Mouse (Mus musculus) neutrophil, adult 5-6 weeks (primary cell): ENCODE results near the gene Ecsit. TPM values are rescaled to one million over a fixed set of nuclear protein-coding genes. Genes with fewer than 3 reads are reported as not detected.
"Not testable (repeated sequence)": the region's sequence is repeated elsewhere in the genome, so short reads cannot be mapped to it uniquely, and the experiment has no call there.

ENCODE experiments used
- ATAC-seq: fragments of 151-379, 151-347 bp; 2 replicates; pipeline ENCODE4 v1.8.0; 2017; ENCODE audit warnings: mild to moderate bottlenecking, moderate TSS enrichment; ENCODE audit not compliant: insufficient number of reproducible peaks, poor library complexity, low FRiP score, severe bottlenecking; ENCODE audit errors: extremely low read depth
- total RNA-seq: library from RNA; stranded (forward); fragments of 200-1000 nt; gene quantifications from 2 replicates; pipeline ENCODE4 v1.2.3, GENCODE M21; 2017

The Ecsit gene
- total RNA-seq, 1 experiment from 2014 or later: 10.1 TPM

GRCm38 (mm10) chr9:22095854-22096307 lies 10.6 kb upstream of the Ecsit start:
- ATAC-seq: peak; percentile 84

GRCm38 (mm10) chr9:22092746-22093145 lies 7.5 kb upstream of the Ecsit start:
- ATAC-seq: no peak

- ATAC-seq: no peak
Observed at GRCm38 (mm10) chr9:22089986-22090385, 4.7 kb upstream of the Ecsit start.

GRCm38 (mm10) chr9:22089281-22089680 lies 4.0 kb upstream of the Ecsit start:
- ATAC-seq: no peak

GRCm38 (mm10) chr9:22087034-22087618 lies 1.9 kb upstream of the Ecsit start:
- ATAC-seq: no peak

- no peak for ATAC-seq
Observed at GRCm38 (mm10) chr9:22086012-22086411, 774 bp upstream of the Ecsit start.

- no peak for ATAC-seq
Observed at GRCm38 (mm10) chr9:22084667-22085021, 594 bp downstream of the Ecsit start.

GRCm38 (mm10) chr9:22076223-22076622 lies 9.0 kb downstream of the Ecsit start:
- no peak for ATAC-seq

GRCm38 (mm10) chr9:22075778-22076177 lies 9.5 kb downstream of the Ecsit start:
- ATAC-seq: not testable (repeated sequence)

GRCm38 (mm10) chr9:22072276-22072675 lies 13.0 kb downstream of the Ecsit start:
- ATAC-seq: no peak

GRCm38 (mm10) chr9:22070791-22071573 lies 14.3 kb downstream of the Ecsit start, which contains the start of the genes Gm49318 and Zfp653:
Gene Gm49318 (minus strand): TSS chr9:22071259.
Gene Zfp653 (minus strand): TSS chr9:22071376.
- peak; percentile 88 for ATAC-seq

GRCm38 (mm10) chr9:22069881-22070553 lies 15.2 kb downstream of the Ecsit start:
- ATAC-seq: no peak

GRCm38 (mm10) chr9:22067195-22067594 lies 18.0 kb downstream of the Ecsit start:
- ATAC-seq: no peak

- no peak for ATAC-seq
Observed at GRCm38 (mm10) chr9:22066433-22066832, 18.8 kb downstream of the Ecsit start.

GRCm38 (mm10) chr9:22065642-22066041 lies 19.6 kb downstream of the Ecsit start:
- ATAC-seq: no peak

- ATAC-seq: no peak
Observed at GRCm38 (mm10) chr9:22064341-22064740, 20.9 kb downstream of the Ecsit start.

- ATAC-seq: no peak
Observed at GRCm38 (mm10) chr9:22061339-22061738, 23.9 kb downstream of the Ecsit start.

- ATAC-seq: no peak
Observed at GRCm38 (mm10) chr9:22058011-22058424, 27.2 kb downstream of the Ecsit start.

GRCm38 (mm10) chr9:22057031-22057517 lies 28.2 kb downstream of the Ecsit start:
- no peak for ATAC-seq
